Mouse (Mus musculus): ENCODE results near the gene Srp72.

DNA sequence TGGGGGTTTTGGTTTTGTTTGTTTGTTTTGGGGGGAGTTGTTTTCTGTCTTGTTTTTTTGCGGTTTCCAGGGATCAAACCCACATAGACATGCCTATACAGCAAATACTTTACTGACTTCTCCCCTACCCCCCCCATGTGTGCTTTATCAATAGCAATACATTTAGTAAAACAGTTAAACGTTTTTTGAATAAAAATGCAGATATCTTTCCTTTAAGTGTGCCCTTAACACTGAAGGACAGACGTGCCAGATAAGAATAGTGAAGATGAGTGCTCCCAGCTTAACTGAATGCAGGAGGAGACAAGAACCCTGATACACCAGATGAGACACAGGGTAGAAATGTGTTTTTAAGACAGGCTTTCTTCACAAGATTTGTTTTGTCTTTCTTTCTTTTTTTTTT lies 36.6 kb downstream of the Srp72 start:
- TF ChIP-seq POLR2A (IDR thresholded peaks at IDR 0.05; ENCODE audit: control insufficient read depth, extremely low read depth, insufficient read depth, low read length, poor library complexity) (no peak), CTCF (IDR thresholded peaks at IDR 0.05; ENCODE audit: borderline replicate concordance, control insufficient read depth, extremely low read depth, insufficient read depth, low read length, poor library complexity) (no peak)
